Mouse (Mus musculus): ENCODE data around the gene Ssbp3.

DNA sequence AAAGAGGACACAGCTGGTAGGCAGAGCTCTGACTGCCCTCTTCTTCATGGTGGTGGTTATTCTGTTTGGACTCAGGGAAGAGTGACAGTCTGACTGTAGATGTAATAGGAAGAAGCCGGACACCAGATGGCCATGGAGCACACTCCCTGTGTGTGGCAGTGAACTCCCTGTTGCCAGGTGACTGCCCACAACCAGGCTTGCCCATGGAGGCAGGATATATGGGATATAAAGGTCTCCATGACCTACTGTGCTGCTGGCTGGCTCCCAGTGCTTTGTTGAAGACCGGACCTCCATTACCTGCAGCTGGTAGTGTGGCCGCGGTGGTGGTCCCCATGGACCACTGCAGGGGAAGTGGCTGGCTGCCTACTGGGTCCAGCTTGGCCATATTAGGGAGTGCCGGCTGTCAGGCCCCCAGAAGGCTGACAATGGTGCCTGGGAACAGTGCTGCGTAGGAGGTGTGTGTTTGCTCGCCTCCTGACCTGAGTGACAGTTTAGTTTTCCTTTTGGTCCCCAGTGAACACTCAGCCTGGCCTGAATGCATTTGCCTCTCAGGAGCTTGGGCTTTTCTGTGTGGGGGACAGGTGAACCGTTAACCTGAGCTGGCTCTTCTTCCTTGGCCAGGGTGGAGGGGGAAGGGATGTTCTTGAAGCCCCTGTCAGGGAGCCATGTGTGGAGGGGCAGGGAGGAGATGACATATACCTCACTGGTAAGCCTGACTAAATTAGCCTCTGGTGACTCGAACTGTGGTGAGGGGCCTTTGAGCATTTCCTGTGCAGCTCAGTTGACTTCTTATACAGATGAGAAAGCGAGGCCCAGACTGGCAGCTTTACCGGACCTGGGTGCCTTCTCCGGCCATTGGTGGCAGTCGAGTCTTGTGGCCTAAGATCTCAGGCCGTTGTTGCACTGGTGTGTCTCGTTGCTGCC is 62.2 kb downstream of the Ssbp3 start:
- TF ChIP-seq CTCF (IDR thresholded peaks at IDR 0.05; ENCODE audit: borderline replicate concordance, extremely low read depth, insufficient read depth, insufficient read length), result no peak
- no peak for TF ChIP-seq POLR2A (IDR thresholded peaks at IDR 0.05; ENCODE audit: borderline replicate concordance, extremely low read depth, insufficient read depth, insufficient read length, poor library complexity, severe bottlenecking)

Data from brain, embryonic 14.5 days (tissue).